Mouse (Mus musculus) kidney, adult 2 months (tissue): ENCODE data around the gene Gpr85.

Experiments
- CTCF ChIP-seq: fragments of 200-500 bp; conservative IDR thresholded peaks from 2 replicates; pipeline ENCODE4 v1.5.1; 2011; ENCODE audit warnings: low read depth, mild to moderate bottlenecking, control low read depth, low read length, moderate library complexity, mixed read lengths; ENCODE audit not compliant: insufficient read depth, insufficient read length
- POLR2A ChIP-seq: fragments of 200-500 bp; IDR thresholded peaks from one replicate; pipeline ENCODE4 v1.6.1; 2011; ENCODE audit warnings: low read depth, low read length, control low read depth

DNA sequence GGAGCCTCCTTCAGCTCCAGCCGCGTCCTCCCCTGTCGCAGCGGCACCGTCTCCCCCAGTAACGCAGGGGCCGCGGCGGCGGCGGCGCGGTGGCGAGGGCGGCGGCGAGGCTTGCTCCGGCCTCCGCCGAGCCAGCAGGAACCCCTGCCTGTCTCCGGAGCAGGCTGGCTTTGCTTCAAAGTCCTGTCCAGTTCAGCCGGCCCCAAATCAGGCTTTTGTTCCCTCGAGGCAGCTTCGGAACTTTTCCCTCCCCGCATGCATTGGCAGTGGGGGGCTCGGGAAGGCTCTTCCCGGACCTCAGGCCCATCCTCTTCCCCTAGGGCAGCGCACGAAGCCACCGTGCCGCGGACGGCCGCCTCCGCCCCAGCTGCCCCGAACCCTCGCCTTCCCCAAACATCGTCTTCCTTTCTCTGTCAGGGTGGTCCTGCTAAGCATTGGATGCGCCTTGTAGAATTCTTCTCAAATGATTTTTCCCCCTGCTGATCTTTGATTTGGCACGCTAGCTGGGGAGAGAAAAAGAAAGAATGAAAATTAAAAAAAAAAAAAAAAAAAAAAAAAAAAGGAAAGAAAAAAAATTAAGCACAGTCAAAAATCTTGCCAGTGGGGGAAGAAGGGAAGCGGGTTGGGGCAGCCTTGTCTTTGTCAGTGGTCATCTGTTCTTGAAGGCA is 931 bp downstream of the Gpr85 start:
- TF ChIP-seq CTCF = no peak
- no peak for TF ChIP-seq POLR2A
